Mouse (Mus musculus): ENCODE measurements around the gene Nos1ap.

- TF ChIP-seq GATA1 (IDR thresholded peaks at IDR 0.05; ENCODE audit: low read length) (no peak), TAL1 (IDR thresholded peaks at IDR 0.05; ENCODE audit: low read length) (no peak)
These were observed 312.6 kb downstream of the Nos1ap start, which contains the start of gene Sh2d1b1 for GRCm38 (mm10) chr1:170277016-170277415.
